Mouse (Mus musculus) lung, adult 2 months (tissue): ENCODE data around the gene Zfp454. TPM values are rescaled to one million over a fixed set of nuclear protein-coding genes. Genes with fewer than 3 reads are reported as not detected.

Source experiments
- DNase-seq: peaks from one replicate; pipeline ENCODE4 v3.0.0; 2022
- H3K4me1 ChIP-seq: fragments of 200-500 bp; 2 replicates; pipeline ENCODE4 v1.6.1; 2011; ENCODE audit warnings: low read length; ENCODE audit not compliant: control insufficient read depth, insufficient read depth
- H3K4me3 ChIP-seq: fragments of 200-500 bp; replicated peaks from 2 replicates; pipeline ENCODE3; 2011; ENCODE audit warnings: low read depth, mild to moderate bottlenecking, control low read depth, low read length; ENCODE audit errors: extremely low read depth
- CTCF ChIP-seq: fragments of 200-500 bp; IDR thresholded peaks from 2 replicates; pipeline ENCODE4 v1.5.1; 2011; ENCODE audit warnings: mild to moderate bottlenecking, low read length, control low read depth; ENCODE audit not compliant: insufficient read depth
- POLR2A ChIP-seq: fragments of 200-500 bp; IDR thresholded peaks from 2 replicates; pipeline ENCODE4 v1.6.1; 2011; ENCODE audit warnings: low read depth, mild to moderate bottlenecking, control low read depth, low read length, borderline replicate concordance; ENCODE audit errors: extremely low read depth
- WGBS: fragments of 180-500 bp; shearing (Covaris S2); methylation state at CpG from one replicate; pipeline ENCODE4 v1.1.7; 2018; 5-methylcytosine and 5-hydroxymethylcytosine counted together
- polyA plus RNA-seq: library from polyadenylated mRNA; depleted of rRNA; stranded (reverse); fragments of >200 nt; gene quantifications from 2 replicates; pipeline ENCODE4 v1.2.3, GENCODE M21; 2012; rRNA removed

Gene Zfp454
- polyA plus RNA-seq, 1 experiment, result 0.49 TPM

GRCm38 (mm10) chr11:50847047-50847446, 40.4 kb downstream of the Zfp454 start:
- 73% methylated on average over 5 of the region's 5 CpGs for WGBS
- TF ChIP-seq CTCF, result 0 out of 2 replicates have a peak, but pooled peaks have one; percentile 24
- TF ChIP-seq POLR2A, result no peak

GRCm38 (mm10) chr11:50845951-50846350, 41.5 kb downstream of the Zfp454 start:
- Histone ChIP-seq H3K4me3 (no peak overlapping the region), H3K4me1 (no peaks in the 10 kb centered on the region)
- TF ChIP-seq CTCF, result no peak
- no peak for TF ChIP-seq POLR2A
- no peak for DNase-seq
- 92% methylated on average over 3 of the region's 3 CpGs for WGBS

More at GRCm38 (mm10) chr11:50847047-50847446, 40.4 kb downstream of the Zfp454 start:
- DNase-seq, result no peak
- no peaks in the 10 kb centered on the region; the same call in 1 of the 2 replicates for H3K4me1 ChIP-seq
- no peak overlapping the region for H3K4me3 ChIP-seq

GRCm38 (mm10) chr11:50841023-50841735, 46.3 kb downstream of the Zfp454 start, which contains the start of gene Zfp879:
Gene Zfp879 (minus strand): TSS chr11:50841552.
- Histone ChIP-seq H3K4me3 (peak within 1 kb of the TSS; percentile 36), H3K4me1 (no peaks in the 10 kb centered on the region)
- 17% methylated on average over 22 of the region's 22 CpGs for WGBS
- TF ChIP-seq POLR2A, result peak; percentile 57; the same call in 1 of the 2 replicates
- TF ChIP-seq CTCF, result no peak
- DNase-seq, result peak; percentile 83

GRCm38 (mm10) chr11:50835727-50836126, 51.7 kb downstream of the Zfp454 start:
- no peak for DNase-seq
- Histone ChIP-seq H3K4me1 (no peaks in the 10 kb centered on the region), H3K4me3 (no peak overlapping the region)
- no peak for TF ChIP-seq POLR2A
- TF ChIP-seq CTCF, result no peak
- WGBS, result 69% methylated on average over 4 of the region's 4 CpGs

- no peaks in the 10 kb centered on the region for H3K4me1 ChIP-seq
- 1% methylated on average over 45 of the region's 45 CpGs for WGBS
- TF ChIP-seq POLR2A (peak; percentile 78; the same call in 1 of the 2 replicates), CTCF (no peak)
- H3K4me3 ChIP-seq, result peak within 1 kb of the TSS; percentile 92
- peak; percentile 79 for DNase-seq
These were observed 60.2 kb downstream of the Zfp454 start, which contains the start of gene Zfp354c for GRCm38 (mm10) chr11:50827010-50827953. Gene Zfp354c (minus strand): TSS chr11:50827724.

- WGBS, result 49% methylated on average over 2 of the region's 2 CpGs
- TF ChIP-seq POLR2A, result no peak
- no peak for TF ChIP-seq CTCF
- H3K4me1 ChIP-seq, result no peaks in the 10 kb centered on the region
- H3K4me3 ChIP-seq, result no peak overlapping the region
- DNase-seq, result no peak
These were observed 61.2 kb downstream of the Zfp454 start for GRCm38 (mm10) chr11:50826214-50826613.

Other genes starting within 250 kb of the Zfp454 start
- gene Zfp354c, start 59.9 kb downstream of the Zfp454 start, polyA plus RNA-seq, result 1.5 and 2.5 TPM in 2 replicates
- gene Zfp879, start 46.1 kb downstream of the Zfp454 start, polyA plus RNA-seq, result 0.26 and 0.32 TPM in 2 replicates
- gene Grm6, start 37.0 kb downstream of the Zfp454 start, polyA plus RNA-seq, result 0.09 and 0.17 TPM in 2 replicates
- 0.74 and 1.4 TPM in 2 replicates for gene Zfp2, start 28.5 kb upstream of the Zfp454 start, polyA plus RNA-seq
- 0.19 and 0.28 TPM in 2 replicates for gene Zfp354b, start 44.0 kb upstream of the Zfp454 start, polyA plus RNA-seq
- not detected in 2 replicates for gene 4933414I15Rik, start 56.1 kb upstream of the Zfp454 start, polyA plus RNA-seq
- gene Prop1, start 66.1 kb upstream of the Zfp454 start, polyA plus RNA-seq, result not detected in 2 replicates
- not detected in 2 replicates for gene Olfr1378, start 78.9 kb upstream of the Zfp454 start, polyA plus RNA-seq
- not detected in 2 replicates for gene Olfr1377, start 94.3 kb upstream of the Zfp454 start, polyA plus RNA-seq
- gene Olfr51, start 115.9 kb upstream of the Zfp454 start, polyA plus RNA-seq, result not detected in 2 replicates
- not detected in 2 replicates for gene Olfr54, start 126.6 kb upstream of the Zfp454 start, polyA plus RNA-seq
- not detected in 2 replicates for gene Olfr1375, start 160.5 kb upstream of the Zfp454 start, polyA plus RNA-seq
- 1.9 TPM in 2 replicates for gene Zfp354a, start 171.6 kb upstream of the Zfp454 start, polyA plus RNA-seq